Mouse (Mus musculus) heart, postnatal 0 days (tissue): ENCODE measurements around the gene Mrtfa.

Experiments
- CTCF ChIP-seq: IDR thresholded peaks from 2 replicates; pipeline ENCODE4 v1.5.1; 2016; ENCODE audit warnings: antibody characterized with exemption, control low read depth, low read depth
- EP300 ChIP-seq: IDR thresholded peaks from 2 replicates; pipeline ENCODE4 v1.6.1; 2016; ENCODE audit warnings: antibody characterized with exemption, low read depth

- no peak for TF ChIP-seq CTCF
- TF ChIP-seq EP300 = no peak
Observed at GRCm38 (mm10) chr15:81168735-81169134, 21.8 kb downstream of the Mrtfa start.
